Mouse (Mus musculus): ENCODE results near the gene Arhgef12. TPM values are rescaled to one million over a fixed set of nuclear protein-coding genes. Genes with fewer than 3 reads are reported as not detected.

The Arhgef12 gene
- 4.2 and 7.2 TPM in 2 replicates for polyA plus RNA-seq (2012; rRNA removed)

GRCm38 (mm10) chr9:43107187-43107517 lies at the start of gene Arhgef12:
Gene Arhgef12, minus strand, starts transcription at chr9:43107239.

GRCm38 (mm10) chr9:43116134-43116996 lies 9.3 kb upstream of the Arhgef12 start, which contains the start of gene Tmem136:
Gene Tmem136, minus strand, starts transcription at chr9:43116570.

GRCm38 (mm10) chr9:42943781-42944535 lies 163.1 kb downstream of the Arhgef12 start, which contains the start of gene Grik4:
Gene Grik4, minus strand, starts transcription at chr9:42944493.

Other genes with a start within 250 kb of the Arhgef12 start
- gene Grik4, start 162.7 kb downstream of the Arhgef12 start, polyA plus RNA-seq (2012; rRNA removed): 0.14 and 0.37 TPM in 2 replicates
- gene Tmem136, start 9.3 kb upstream of the Arhgef12 start, polyA plus RNA-seq (2012; rRNA removed): 0.89 and 1.3 TPM in 2 replicates
- 1.2 and 1.3 TPM in 2 replicates for gene Pou2f3, start 103.1 kb upstream of the Arhgef12 start, polyA plus RNA-seq (2012; rRNA removed)
- 12.7 and 17.0 TPM in 2 replicates for gene Oaf, start 132.7 kb upstream of the Arhgef12 start, polyA plus RNA-seq (2012; rRNA removed)
- 38.5 and 43.0 TPM in 2 replicates for gene Trim29, start 203.6 kb upstream of the Arhgef12 start, polyA plus RNA-seq (2012; rRNA removed)